Mouse (Mus musculus) embryonic fibroblast, embryonic 13.5 days (primary cell): ENCODE results near the gene Ciao1. TPM values are rescaled to one million over a fixed set of nuclear protein-coding genes. Genes with fewer than 3 reads are reported as not detected.

ENCODE experiments used
- H3K27ac ChIP-seq: 2 replicates; pipeline ENCODE4 v1.5.1; 2012; ENCODE audit warnings: low read length, control low read depth, inconsistent platforms; ENCODE audit not compliant: insufficient read depth
- H3K4me1 ChIP-seq: 2 replicates; pipeline ENCODE4 v1.6.1; 2011; ENCODE audit warnings: low read length; ENCODE audit not compliant: control insufficient read depth, insufficient read depth
- H3K4me3 ChIP-seq: 2 replicates; pipeline ENCODE4 v1.5.1; 2011; ENCODE audit warnings: mild to moderate bottlenecking, control low read depth, low read length; ENCODE audit not compliant: insufficient read depth
- CTCF ChIP-seq: IDR thresholded peaks from 2 replicates; pipeline ENCODE4 v1.5.1; 2011; ENCODE audit warnings: mild to moderate bottlenecking, control low read depth, low read length, moderate library complexity, borderline replicate concordance; ENCODE audit not compliant: insufficient read depth
- POLR2A ChIP-seq: IDR thresholded peaks from 2 replicates; pipeline ENCODE4 v1.6.1; 2011; ENCODE audit warnings: low read depth, mild to moderate bottlenecking, control low read depth, low read length, moderate library complexity
- polyA plus RNA-seq: library from polyadenylated mRNA; stranded (reverse); fragments of >200 nt; gene quantifications from 2 replicates; pipeline ENCODE4 v1.2.4, GENCODE M21; 2011; ENCODE audit warnings: low read depth; ENCODE audit not compliant: missing spikeins, insufficient read length

Gene Ciao1
- polyA plus RNA-seq, 1 experiment: 23.1 TPM

- Histone ChIP-seq H3K4me3 (peak overlapping the region; percentile 98), H3K4me1 (no peaks in the 10 kb centered on the region)
- peak; percentile 52 for TF ChIP-seq POLR2A
- no peak for TF ChIP-seq CTCF
Measured at GRCm38 (mm10) chr2:127270300-127271041, 22.9 kb upstream of the Ciao1 start.

GRCm38 (mm10) chr2:127269491-127270299, 22.1 kb upstream of the Ciao1 start, which contains the start of gene Stard7:
Stard7 (plus strand) TSS chr2:127270218.
- TF ChIP-seq CTCF: no peak
- TF ChIP-seq POLR2A: peak; percentile 57
- peak within 1 kb of the TSS; percentile 98 for H3K4me3 ChIP-seq

More at GRCm38 (mm10) chr2:127270300-127271041, 22.9 kb upstream of the Ciao1 start:
- H3K27ac ChIP-seq: peak overlapping the region; percentile 63

GRCm38 (mm10) chr2:127267854-127268253, 20.2 kb upstream of the Ciao1 start:
- Histone ChIP-seq H3K4me1 (no peaks in the 10 kb centered on the region), H3K4me3 (no peak overlapping the region), H3K27ac (no peak overlapping the region)
- no peak for TF ChIP-seq CTCF
- no peak for TF ChIP-seq POLR2A

More at GRCm38 (mm10) chr2:127269491-127270299, 22.1 kb upstream of the Ciao1 start, which contains the start of gene Stard7:
- Histone ChIP-seq H3K4me1 (no peaks in the 10 kb centered on the region), H3K27ac (peak within 1 kb of the TSS; percentile 63)

GRCm38 (mm10) chr2:127262480-127262879, 14.9 kb upstream of the Ciao1 start:
- Histone ChIP-seq H3K4me1 (no peaks in the 10 kb centered on the region), H3K4me3 (no peak overlapping the region), H3K27ac (no peak overlapping the region)
- TF ChIP-seq POLR2A (no peak), CTCF (no peak)

- Histone ChIP-seq H3K4me1 (peaks cover 3% of the 10 kb centered on the region; the same call in 1 of the 2 replicates), H3K27ac (no peak overlapping the region), H3K4me3 (no peak overlapping the region)
- no peak for TF ChIP-seq CTCF
- no peak for TF ChIP-seq POLR2A
Measured at GRCm38 (mm10) chr2:127259340-127259739, 11.7 kb upstream of the Ciao1 start.

- Histone ChIP-seq H3K4me3 (no peak overlapping the region), H3K4me1 (peaks cover 16% of the 10 kb centered on the region), H3K27ac (peak overlapping the region; percentile 63; the same call in 1 of the 2 replicates)
- TF ChIP-seq CTCF (no peak), POLR2A (no peak)
Measured at GRCm38 (mm10) chr2:127255294-127255693, 7.7 kb upstream of the Ciao1 start.

GRCm38 (mm10) chr2:127254604-127255134, 7.1 kb upstream of the Ciao1 start:
- Histone ChIP-seq H3K27ac (peak overlapping the region; percentile 63; the same call in 1 of the 2 replicates), H3K4me1 (peaks cover 16% of the 10 kb centered on the region), H3K4me3 (no peak overlapping the region)
- no peak for TF ChIP-seq POLR2A
- no peak for TF ChIP-seq CTCF

GRCm38 (mm10) chr2:127252787-127253186, 5.2 kb upstream of the Ciao1 start:
- Histone ChIP-seq H3K27ac (no peak overlapping the region), H3K4me1 (peaks cover 16% of the 10 kb centered on the region), H3K4me3 (no peak overlapping the region)
- TF ChIP-seq POLR2A: no peak
- no peak for TF ChIP-seq CTCF

- H3K4me3 ChIP-seq: no peak overlapping the region
- no peak for TF ChIP-seq CTCF
- TF ChIP-seq POLR2A: no peak
- peaks cover 16% of the 10 kb centered on the region for H3K4me1 ChIP-seq
- H3K27ac ChIP-seq: no peak overlapping the region
Measured at GRCm38 (mm10) chr2:127251880-127252527, 4.4 kb upstream of the Ciao1 start.

GRCm38 (mm10) chr2:127251457-127251856, 3.8 kb upstream of the Ciao1 start:
- Histone ChIP-seq H3K4me3 (no peak overlapping the region), H3K4me1 (peaks cover 16% of the 10 kb centered on the region)
- TF ChIP-seq CTCF: no peak
- TF ChIP-seq POLR2A: no peak

More at GRCm38 (mm10) chr2:127251457-127251856, 3.8 kb upstream of the Ciao1 start:
- H3K27ac ChIP-seq: no peak overlapping the region
